Mouse (Mus musculus): Measurements from ENCODE around the gene Hint2. TPM values are rescaled to one million over a fixed set of nuclear protein-coding genes. Genes with fewer than 3 reads are reported as not detected.
A peak's percentile ranks its signal among the peaks of the same experiment; 100 is the strongest.

Gene Hint2
- polyA plus RNA-seq, 1 experiment from 2014 or later: 73.9 TPM

DNA sequence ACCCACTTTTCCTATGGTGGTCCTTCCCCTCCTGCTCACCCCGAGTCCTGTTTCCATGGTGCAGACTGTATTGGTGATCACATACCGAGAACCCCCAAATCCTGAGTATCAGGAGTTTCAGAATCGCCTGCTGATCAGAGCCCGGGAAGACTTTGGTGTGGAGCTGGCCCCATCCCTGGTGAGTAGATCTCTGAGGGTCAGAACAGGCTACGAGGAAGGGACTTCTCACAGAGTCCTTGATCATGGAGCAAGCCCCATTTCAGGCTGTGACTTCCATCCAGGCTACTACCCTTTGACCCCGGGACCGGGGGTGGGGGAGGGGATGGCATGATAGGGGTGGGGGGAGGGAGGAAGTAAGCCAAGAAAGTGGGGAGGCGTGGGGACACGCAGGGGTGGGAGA lies 16.2 kb downstream of the Hint2 start:
- Histone ChIP-seq H3K4me3 (ENCODE audit: low read depth, low read length) (no peak overlapping the region), H3K4me1 (ENCODE audit: control insufficient read depth, insufficient read depth, low read length) (no peaks in the 10 kb centered on the region), H3K4me2 (ENCODE audit: low read depth, low read length) (no peak overlapping the region), H3K9me3 (ENCODE audit: control insufficient read depth, low read length) (no peaks in the 10 kb centered on the region), H3K36me3 (ENCODE audit: control insufficient read depth, insufficient read depth, low read length) (no peaks in the 10 kb centered on the region), H3K27me3 (ENCODE audit: control insufficient read depth, insufficient read depth, low read length) (no peaks in the 10 kb centered on the region), H3K9ac (replicated peaks; ENCODE audit: low read depth, low read length) (no peak overlapping the region), H3K27ac (ENCODE audit: low read depth, low read length) (no peak overlapping the region)
- no peak for ATAC-seq (ENCODE audit: low read depth)
- 78% methylated on average over 9 of the region's 9 CpGs for WGBS

- 78% methylated on average over 6 of the region's 6 CpGs for WGBS
- Histone ChIP-seq H3K36me3 (ENCODE audit: control insufficient read depth, insufficient read depth, low read length) (no peaks in the 10 kb centered on the region), H3K27me3 (ENCODE audit: control insufficient read depth, insufficient read depth, low read length) (no peaks in the 10 kb centered on the region), H3K9me3 (ENCODE audit: control insufficient read depth, low read length) (no peaks in the 10 kb centered on the region), H3K4me1 (ENCODE audit: control insufficient read depth, insufficient read depth, low read length) (peaks cover 21% of the 10 kb centered on the region), H3K4me2 (ENCODE audit: low read depth, low read length) (no peak overlapping the region), H3K9ac (replicated peaks; ENCODE audit: low read depth, low read length) (no peak overlapping the region), H3K27ac (ENCODE audit: low read depth, low read length) (no peak overlapping the region), H3K4me3 (ENCODE audit: low read depth, low read length) (no peak overlapping the region)
- no peak for ATAC-seq (ENCODE audit: low read depth)
These were observed 19.5 kb downstream of the Hint2 start for GRCm38 (mm10) chr4:43636751-43637150.

DNA sequence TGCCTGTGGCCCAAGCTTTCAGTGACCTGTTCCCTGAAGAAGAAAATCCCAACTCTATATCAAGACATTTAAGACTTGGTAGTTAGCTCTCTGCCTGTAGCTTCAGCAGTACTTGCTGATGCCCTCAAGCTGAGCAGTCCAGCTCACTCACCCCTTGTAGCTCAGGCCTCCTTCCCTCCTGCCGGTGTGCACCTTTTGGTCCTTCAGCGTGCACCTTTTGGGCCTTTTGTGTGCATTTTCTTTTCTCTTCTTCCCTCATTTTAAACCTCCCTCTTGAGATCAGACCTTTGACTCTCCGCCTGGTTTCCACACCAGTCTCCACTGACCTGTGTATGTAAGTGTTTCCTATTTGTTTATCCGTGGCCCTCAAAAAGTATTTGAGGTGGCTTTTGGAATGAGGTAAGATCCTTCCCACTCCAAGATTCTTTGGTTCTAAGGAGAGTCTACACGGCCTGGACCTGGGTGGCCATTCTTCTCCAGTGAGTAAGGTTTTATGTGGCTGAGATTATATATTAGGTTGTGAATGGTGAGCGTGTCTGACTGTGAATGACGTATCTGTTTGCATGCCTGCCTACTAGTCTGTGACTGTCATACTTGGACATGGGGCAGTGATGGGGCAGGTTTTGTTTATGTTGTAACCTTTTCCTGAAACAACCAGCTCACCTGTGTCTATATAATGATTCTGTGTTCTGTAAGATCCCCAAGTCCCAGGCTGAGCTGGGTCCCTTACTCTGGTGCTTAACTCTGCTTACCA lies 21.5 kb downstream of the Hint2 start:
- 89% methylated on average over 7 of the region's 7 CpGs for WGBS
- no peak overlapping the region for H3K27ac ChIP-seq (ENCODE audit: low read depth, low read length)
- no peak overlapping the region for H3K9ac ChIP-seq (replicated peaks; ENCODE audit: low read depth, low read length)
- no peaks in the 10 kb centered on the region for H3K9me3 ChIP-seq (ENCODE audit: control insufficient read depth, low read length)
- ATAC-seq (ENCODE audit: low read depth): no peak
- no peaks in the 10 kb centered on the region for H3K27me3 ChIP-seq (ENCODE audit: control insufficient read depth, insufficient read depth, low read length)
- H3K36me3 ChIP-seq (ENCODE audit: control insufficient read depth, insufficient read depth, low read length): no peaks in the 10 kb centered on the region
- no peak overlapping the region for H3K4me3 ChIP-seq (ENCODE audit: low read depth, low read length)
- H3K4me1 ChIP-seq (ENCODE audit: control insufficient read depth, insufficient read depth, low read length): peaks cover 29% of the 10 kb centered on the region
- peak overlapping the region; percentile 11; the same call in 1 of the 2 replicates for H3K4me2 ChIP-seq (ENCODE audit: low read depth, low read length)

DNA sequence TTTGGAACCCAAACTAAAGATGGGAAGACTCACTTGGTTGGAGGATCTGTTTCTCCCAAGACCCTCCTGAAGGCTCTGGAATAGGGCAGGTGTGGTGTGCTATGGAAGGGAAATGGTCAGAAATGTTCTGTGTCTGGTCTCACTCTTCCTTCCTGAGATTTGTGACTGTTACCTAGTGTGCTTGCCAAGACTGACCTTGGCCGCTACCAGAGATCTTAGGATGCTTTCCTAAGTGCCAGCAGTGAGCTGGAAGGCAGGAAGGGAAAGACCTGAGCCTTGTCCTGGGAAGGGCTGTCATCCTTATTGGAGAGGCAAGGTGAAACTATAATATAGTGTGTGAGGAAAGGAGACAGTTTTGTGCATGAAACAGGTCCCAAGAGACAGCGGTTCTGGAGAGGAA lies 22.5 kb downstream of the Hint2 start:
- Histone ChIP-seq H3K27ac (ENCODE audit: low read depth, low read length) (no peak overlapping the region), H3K4me1 (ENCODE audit: control insufficient read depth, insufficient read depth, low read length) (peaks cover 29% of the 10 kb centered on the region), H3K27me3 (ENCODE audit: control insufficient read depth, insufficient read depth, low read length) (no peaks in the 10 kb centered on the region), H3K9ac (replicated peaks; ENCODE audit: low read depth, low read length) (no peak overlapping the region), H3K9me3 (ENCODE audit: control insufficient read depth, low read length) (no peaks in the 10 kb centered on the region), H3K4me2 (ENCODE audit: low read depth, low read length) (no peak overlapping the region; the same call in 1 of the 2 replicates), H3K4me3 (ENCODE audit: low read depth, low read length) (no peak overlapping the region), H3K36me3 (ENCODE audit: control insufficient read depth, insufficient read depth, low read length) (no peaks in the 10 kb centered on the region)
- no peak for ATAC-seq (ENCODE audit: low read depth)
- 97% methylated on average over 2 of the region's 2 CpGs for WGBS

DNA sequence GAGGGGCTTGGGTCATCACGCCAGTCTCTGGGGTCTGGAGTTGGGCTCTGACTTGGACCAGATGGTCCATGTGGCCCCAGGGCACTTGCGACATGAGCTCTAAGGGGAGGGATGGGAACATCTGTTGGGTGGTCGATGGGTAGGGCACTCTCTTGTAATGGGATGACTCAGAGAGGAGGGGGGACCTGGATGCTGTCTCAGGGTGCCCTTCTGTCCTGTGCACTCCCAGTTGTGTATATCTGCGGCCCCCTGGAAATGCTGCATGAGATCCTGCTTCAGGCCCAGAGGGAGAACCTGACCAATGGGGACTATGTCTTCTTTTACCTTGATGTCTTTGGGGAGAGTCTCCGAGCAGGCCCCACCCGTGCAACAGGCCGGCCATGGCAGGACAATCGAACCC lies 23.0 kb downstream of the Hint2 start:
- H3K27me3 ChIP-seq (ENCODE audit: control insufficient read depth, insufficient read depth, low read length): no peaks in the 10 kb centered on the region
- no peaks in the 10 kb centered on the region for H3K36me3 ChIP-seq (ENCODE audit: control insufficient read depth, insufficient read depth, low read length)
- H3K4me1 ChIP-seq (ENCODE audit: control insufficient read depth, insufficient read depth, low read length): peaks cover 29% of the 10 kb centered on the region
- no peak overlapping the region for H3K27ac ChIP-seq (ENCODE audit: low read depth, low read length)
- no peak overlapping the region for H3K4me3 ChIP-seq (ENCODE audit: low read depth, low read length)
- no peak for ATAC-seq (ENCODE audit: low read depth)
- H3K4me2 ChIP-seq (ENCODE audit: low read depth, low read length): peak overlapping the region; percentile 93; the same call in 1 of the 2 replicates
- H3K9ac ChIP-seq (replicated peaks; ENCODE audit: low read depth, low read length): no peak overlapping the region
- no peaks in the 10 kb centered on the region for H3K9me3 ChIP-seq (ENCODE audit: control insufficient read depth, low read length)
- WGBS: 66% methylated on average over 8 of the region's 8 CpGs

- Histone ChIP-seq H3K9ac (replicated peaks; ENCODE audit: low read depth, low read length) (peak overlapping the region; percentile 91), H3K27ac (ENCODE audit: low read depth, low read length) (peak overlapping the region; percentile 88), H3K4me3 (ENCODE audit: low read depth, low read length) (peak overlapping the region; percentile 53), H3K4me1 (ENCODE audit: control insufficient read depth, insufficient read depth, low read length) (peaks cover 29% of the 10 kb centered on the region), H3K9me3 (ENCODE audit: control insufficient read depth, low read length) (no peaks in the 10 kb centered on the region), H3K4me2 (ENCODE audit: low read depth, low read length) (peak overlapping the region; percentile 93), H3K27me3 (ENCODE audit: control insufficient read depth, insufficient read depth, low read length) (no peaks in the 10 kb centered on the region), H3K36me3 (ENCODE audit: control insufficient read depth, insufficient read depth, low read length) (no peaks in the 10 kb centered on the region)
- peak; percentile 29 for ATAC-seq (ENCODE audit: low read depth)
- WGBS: 39% methylated on average over 42 of the region's 42 CpGs
These were observed 24.0 kb downstream of the Hint2 start for GRCm38 (mm10) chr4:43631956-43632920.

GRCm38 (mm10) chr4:43631046-43631955 lies 25.0 kb downstream of the Hint2 start, which contains the start of gene Npr2:
Gene Npr2 (plus strand): TSS chr4:43631935.
- H3K9me3 ChIP-seq (ENCODE audit: control insufficient read depth, low read length): no peaks in the 10 kb centered on the region
- peak within 1 kb of the TSS; percentile 93 for H3K4me2 ChIP-seq (ENCODE audit: low read depth, low read length)
- H3K36me3 ChIP-seq (ENCODE audit: control insufficient read depth, insufficient read depth, low read length): no peaks in the 10 kb centered on the region
- H3K4me3 ChIP-seq (ENCODE audit: low read depth, low read length): peak within 1 kb of the TSS; percentile 53
- peaks cover 29% of the 10 kb centered on the region for H3K4me1 ChIP-seq (ENCODE audit: control insufficient read depth, insufficient read depth, low read length)
- peak within 1 kb of the TSS; percentile 88 for H3K27ac ChIP-seq (ENCODE audit: low read depth, low read length)
- ATAC-seq (ENCODE audit: low read depth): peak; percentile 57
- H3K9ac ChIP-seq (replicated peaks; ENCODE audit: low read depth, low read length): peak within 1 kb of the TSS; percentile 91
- H3K27me3 ChIP-seq (ENCODE audit: control insufficient read depth, insufficient read depth, low read length): no peaks in the 10 kb centered on the region
- under 1% methylated on average over 36 of the region's 70 CpGs for WGBS

DNA sequence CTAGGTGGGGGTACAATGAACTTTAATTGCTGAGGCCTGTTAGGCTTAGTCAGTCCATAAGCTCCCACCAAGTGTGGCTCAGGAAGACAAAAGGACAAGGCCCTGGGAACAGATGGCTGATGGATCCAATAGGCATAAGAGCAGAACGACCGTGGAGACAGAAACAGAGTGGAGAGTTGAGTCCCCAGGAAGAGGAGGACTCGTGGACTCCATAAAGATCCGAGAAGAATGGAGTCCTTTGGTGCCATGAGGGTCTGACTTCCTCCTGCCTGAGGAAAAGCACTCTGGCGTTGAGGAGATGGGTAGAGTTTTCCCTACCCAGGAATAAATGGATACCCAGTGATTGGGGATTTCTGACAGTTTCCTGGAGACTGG lies 25.6 kb downstream of the Hint2 start:
- peaks cover 29% of the 10 kb centered on the region for H3K4me1 ChIP-seq (ENCODE audit: control insufficient read depth, insufficient read depth, low read length)
- WGBS: 11% methylated on average over 5 of the region's 5 CpGs
- no peaks in the 10 kb centered on the region for H3K36me3 ChIP-seq (ENCODE audit: control insufficient read depth, insufficient read depth, low read length)
- ATAC-seq (ENCODE audit: low read depth): peak; percentile 15; the same call in 1 of the 2 replicates
- H3K27me3 ChIP-seq (ENCODE audit: control insufficient read depth, insufficient read depth, low read length): no peaks in the 10 kb centered on the region
- H3K27ac ChIP-seq (ENCODE audit: low read depth, low read length): peak overlapping the region; percentile 88
- peak overlapping the region; percentile 93 for H3K4me2 ChIP-seq (ENCODE audit: low read depth, low read length)
- no peaks in the 10 kb centered on the region for H3K9me3 ChIP-seq (ENCODE audit: control insufficient read depth, low read length)
- no peak overlapping the region for H3K9ac ChIP-seq (replicated peaks; ENCODE audit: low read depth, low read length)
- H3K4me3 ChIP-seq (ENCODE audit: low read depth, low read length): peak overlapping the region; percentile 53; the same call in 1 of the 2 replicates

Data from neural tube, embryonic 14.5 days (tissue).